Mouse (Mus musculus): Measurements from ENCODE around the gene Cnnm2. TPM values are rescaled to one million over a fixed set of nuclear protein-coding genes. Genes with fewer than 3 reads are reported as not detected.
"Not testable (repeated sequence)": the region's sequence is repeated elsewhere in the genome, so short reads cannot be mapped to it uniquely, and the experiment has no call there.

Cnnm2 gene
- polyA plus RNA-seq, 1 experiment, result 5.5 TPM

DNA sequence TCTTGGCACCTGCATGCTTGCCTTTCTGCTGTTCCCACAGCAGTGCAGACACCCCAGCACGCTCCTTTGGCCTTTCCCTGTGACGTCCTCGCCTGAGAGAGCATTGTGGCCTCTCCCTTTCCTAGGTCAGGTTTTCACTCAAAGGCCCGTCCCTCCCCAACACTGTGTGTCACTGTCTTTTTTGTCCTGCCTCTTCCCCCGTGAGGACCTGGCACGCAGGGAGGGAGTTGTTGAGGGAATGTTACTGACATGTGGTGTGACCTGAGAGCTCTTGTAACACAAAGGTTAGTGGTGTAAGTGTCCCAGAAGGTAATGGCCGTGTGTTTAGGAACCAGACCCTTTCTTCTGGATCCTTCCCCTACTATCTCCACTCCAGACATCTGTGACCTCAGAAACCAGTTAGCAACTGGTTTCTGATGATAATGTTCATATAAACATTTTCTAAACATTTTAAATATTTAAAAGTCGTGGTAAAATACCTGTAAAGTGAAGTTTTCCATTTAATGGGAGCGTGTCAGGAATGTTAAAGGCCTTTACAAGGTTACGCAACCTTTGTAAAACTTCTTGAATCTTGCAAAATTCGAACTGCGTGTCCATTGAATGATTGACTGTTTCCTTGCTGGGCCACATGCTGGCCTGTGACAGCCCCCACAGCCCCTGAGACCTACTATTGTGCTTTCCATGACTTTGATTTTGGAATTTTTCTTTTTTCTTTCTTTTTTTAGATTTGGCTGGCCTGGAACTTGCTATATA is 16.7 kb downstream of the Cnnm2 start:
- WGBS, result 83% methylated on average over 12 of the region's 12 CpGs
- H3K27me3 ChIP-seq (ENCODE audit: control insufficient read depth, insufficient read depth, low read length), result no peaks in the 10 kb centered on the region
- no peaks in the 10 kb centered on the region for H3K36me3 ChIP-seq (ENCODE audit: control insufficient read depth, insufficient read depth, low read length)
- H3K4me1 ChIP-seq (ENCODE audit: control insufficient read depth, insufficient read depth, insufficient read length), result no peaks in the 10 kb centered on the region
- TF ChIP-seq POLR2A (IDR thresholded peaks at IDR 0.05; ENCODE audit: low read depth, low read length), result no peak
- TF ChIP-seq CTCF (IDR thresholded peaks at IDR 0.05; ENCODE audit: extremely low read depth, insufficient read depth, insufficient read length, insufficient replicate concordance), result no peak
- H3K4me3 ChIP-seq (ENCODE audit: extremely low read depth, insufficient read depth, insufficient read length), result no peak overlapping the region
- H3K27ac ChIP-seq (ENCODE audit: insufficient read depth, low read length), result no peak overlapping the region
- no peak for DNase-seq (ENCODE audit: low read depth in 1 of 2, low spot score in 2 of 2)

DNA sequence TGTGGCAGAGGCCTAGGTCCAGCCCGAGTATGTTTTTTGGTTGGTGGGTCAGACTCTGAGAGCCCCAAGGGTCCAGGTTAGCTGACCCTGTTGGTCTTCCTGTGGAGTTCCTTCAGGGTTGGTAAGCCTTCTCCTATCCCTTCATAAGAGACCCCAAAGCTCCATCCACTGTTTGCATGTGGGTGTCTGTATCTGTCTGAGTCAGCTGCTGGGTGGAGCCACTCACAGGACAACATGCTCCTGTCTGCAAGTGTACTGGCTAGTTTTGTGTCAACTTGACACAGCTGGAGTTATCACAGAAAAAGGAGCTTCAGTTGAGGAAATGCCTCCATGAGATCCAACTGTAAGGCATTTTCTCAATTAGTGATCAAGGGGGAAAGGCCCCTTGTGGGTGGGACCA is 17.7 kb downstream of the Cnnm2 start:
- H3K4me1 ChIP-seq (ENCODE audit: control insufficient read depth, insufficient read depth, insufficient read length); H3K36me3 ChIP-seq (ENCODE audit: control insufficient read depth, insufficient read depth, low read length); H3K27ac ChIP-seq (ENCODE audit: insufficient read depth, low read length); H3K4me3 ChIP-seq (ENCODE audit: extremely low read depth, insufficient read depth, insufficient read length); DNase-seq (ENCODE audit: low read depth in 1 of 2, low spot score in 2 of 2); H3K27me3 ChIP-seq (ENCODE audit: control insufficient read depth, insufficient read depth, low read length): not testable (repeated sequence)
- 93% methylated on average over 1 of the region's 1 CpGs for WGBS

DNA sequence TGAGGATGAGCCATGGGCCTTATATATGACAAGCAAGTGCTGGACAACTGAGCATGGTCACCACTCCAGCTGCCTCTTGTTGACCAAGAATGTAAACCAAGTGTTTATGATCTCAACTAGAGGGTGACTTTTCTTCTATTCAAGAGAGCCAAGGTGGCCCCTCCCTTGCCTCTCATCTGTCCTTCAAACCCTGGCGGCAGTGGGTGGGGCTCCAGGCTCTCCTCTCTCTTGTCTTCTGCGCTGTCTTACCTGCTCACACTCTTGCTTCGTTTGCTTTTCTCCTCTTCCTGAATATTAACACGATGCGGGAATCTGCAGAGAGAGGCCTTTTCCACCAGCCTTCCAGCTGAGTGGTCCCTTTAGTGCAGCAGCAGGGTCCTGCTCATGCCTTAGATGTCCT is 22.6 kb downstream of the Cnnm2 start:
- WGBS, result 82% methylated on average over 5 of the region's 5 CpGs
- Histone ChIP-seq H3K27ac (ENCODE audit: insufficient read depth, low read length) (no peak overlapping the region), H3K36me3 (ENCODE audit: control insufficient read depth, insufficient read depth, low read length) (no peaks in the 10 kb centered on the region), H3K4me1 (ENCODE audit: control insufficient read depth, insufficient read depth, insufficient read length) (no peaks in the 10 kb centered on the region), H3K4me3 (ENCODE audit: extremely low read depth, insufficient read depth, insufficient read length) (no peak overlapping the region), H3K27me3 (ENCODE audit: control insufficient read depth, insufficient read depth, low read length) (no peaks in the 10 kb centered on the region)
- TF ChIP-seq CTCF (IDR thresholded peaks at IDR 0.05; ENCODE audit: extremely low read depth, insufficient read depth, insufficient read length, insufficient replicate concordance) (no peak), POLR2A (IDR thresholded peaks at IDR 0.05; ENCODE audit: low read depth, low read length) (no peak)
- no peak for DNase-seq (ENCODE audit: low read depth in 1 of 2, low spot score in 2 of 2)

DNA sequence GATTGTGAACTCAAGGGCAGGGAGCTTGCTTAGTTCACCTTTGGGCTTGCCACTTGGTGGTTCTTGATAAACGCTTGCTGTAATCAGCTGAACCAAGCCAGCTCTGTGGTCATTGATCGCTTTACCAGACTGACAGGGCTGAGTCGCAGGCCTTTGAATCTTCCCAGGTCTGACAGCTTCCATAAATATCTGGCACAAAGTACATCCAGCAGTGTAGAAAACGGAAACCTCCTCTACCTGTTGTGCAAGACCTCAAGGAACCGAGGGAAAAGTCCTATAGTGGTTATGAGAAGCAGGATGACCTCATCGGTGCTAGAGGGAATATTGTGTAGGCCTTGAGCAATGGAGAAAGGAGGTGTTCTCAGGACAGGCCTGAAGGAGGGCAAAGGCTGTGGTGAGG is 23.1 kb downstream of the Cnnm2 start:
- TF ChIP-seq CTCF (IDR thresholded peaks at IDR 0.05; ENCODE audit: extremely low read depth, insufficient read depth, insufficient read length, insufficient replicate concordance) (no peak), POLR2A (IDR thresholded peaks at IDR 0.05; ENCODE audit: low read depth, low read length) (no peak)
- Histone ChIP-seq H3K27me3 (ENCODE audit: control insufficient read depth, insufficient read depth, low read length) (no peaks in the 10 kb centered on the region), H3K27ac (ENCODE audit: insufficient read depth, low read length) (no peak overlapping the region), H3K36me3 (ENCODE audit: control insufficient read depth, insufficient read depth, low read length) (no peaks in the 10 kb centered on the region), H3K4me1 (ENCODE audit: control insufficient read depth, insufficient read depth, insufficient read length) (no peaks in the 10 kb centered on the region), H3K4me3 (ENCODE audit: extremely low read depth, insufficient read depth, insufficient read length) (no peak overlapping the region)
- no peak for DNase-seq (ENCODE audit: low read depth in 1 of 2, low spot score in 2 of 2)
- WGBS, result 76% methylated on average over 6 of the region's 6 CpGs

DNA sequence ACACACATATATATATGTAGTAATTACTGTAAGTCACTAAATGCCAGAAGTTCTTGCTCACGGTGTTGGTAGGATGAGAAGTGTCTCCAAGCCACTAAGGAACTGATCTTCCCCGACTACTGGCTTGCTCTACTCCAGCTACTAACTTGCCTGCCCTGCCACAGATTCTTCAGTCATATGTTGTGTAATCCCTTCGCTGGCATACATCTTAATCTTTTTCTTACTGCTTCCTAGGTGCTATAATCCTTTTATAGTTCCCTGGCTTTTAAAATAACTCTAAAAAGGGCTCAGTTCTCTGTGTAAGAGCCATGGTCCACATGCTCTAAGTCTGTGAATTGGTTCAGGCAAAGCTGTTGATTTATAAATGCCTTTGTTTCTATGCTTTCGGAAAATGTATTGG is 24.2 kb downstream of the Cnnm2 start:
- no peak for DNase-seq (ENCODE audit: low read depth in 1 of 2, low spot score in 2 of 2)
- TF ChIP-seq CTCF (IDR thresholded peaks at IDR 0.05; ENCODE audit: extremely low read depth, insufficient read depth, insufficient read length, insufficient replicate concordance) (no peak), POLR2A (IDR thresholded peaks at IDR 0.05; ENCODE audit: low read depth, low read length) (no peak)
- 93% methylated on average over 4 of the region's 4 CpGs for WGBS

DNA sequence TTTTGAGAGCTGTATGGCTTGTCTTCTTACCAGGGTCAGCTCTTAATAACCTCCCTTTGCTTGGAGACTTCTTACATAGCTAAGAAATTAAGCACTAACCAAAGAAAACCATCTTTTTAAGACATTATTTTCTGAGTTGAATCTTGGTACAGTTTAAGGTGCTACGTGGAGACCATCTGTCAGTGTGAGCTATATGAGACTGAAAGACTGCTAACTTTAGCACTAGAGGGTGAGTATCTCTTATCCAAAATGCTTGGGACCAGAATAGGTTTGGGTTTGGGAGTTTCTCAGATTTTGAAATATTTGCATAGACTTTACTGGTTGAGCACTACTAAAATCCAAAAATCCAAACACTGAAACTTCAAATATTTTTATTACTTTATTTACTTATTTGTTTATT is 28.4 kb downstream of the Cnnm2 start:
- Histone ChIP-seq H3K4me1 (ENCODE audit: control insufficient read depth, insufficient read depth, insufficient read length) (no peaks in the 10 kb centered on the region), H3K36me3 (ENCODE audit: control insufficient read depth, insufficient read depth, low read length) (no peaks in the 10 kb centered on the region), H3K4me3 (ENCODE audit: extremely low read depth, insufficient read depth, insufficient read length) (no peak overlapping the region), H3K27me3 (ENCODE audit: control insufficient read depth, insufficient read depth, low read length) (no peaks in the 10 kb centered on the region), H3K27ac (ENCODE audit: insufficient read depth, low read length) (no peak overlapping the region)
- 98% methylated on average over 1 of the region's 1 CpGs for WGBS
- no peak for TF ChIP-seq CTCF (IDR thresholded peaks at IDR 0.05; ENCODE audit: extremely low read depth, insufficient read depth, insufficient read length, insufficient replicate concordance)
- TF ChIP-seq POLR2A (IDR thresholded peaks at IDR 0.05; ENCODE audit: low read depth, low read length), result no peak
- no peak for DNase-seq (ENCODE audit: low read depth in 1 of 2, low spot score in 2 of 2)

More for the DNA sequence above, 24.2 kb downstream of the Cnnm2 start:
- no peaks in the 10 kb centered on the region for H3K27me3 ChIP-seq (ENCODE audit: control insufficient read depth, insufficient read depth, low read length)
- no peaks in the 10 kb centered on the region for H3K4me1 ChIP-seq (ENCODE audit: control insufficient read depth, insufficient read depth, insufficient read length)
- no peaks in the 10 kb centered on the region for H3K36me3 ChIP-seq (ENCODE audit: control insufficient read depth, insufficient read depth, low read length)
- no peak overlapping the region for H3K27ac ChIP-seq (ENCODE audit: insufficient read depth, low read length)
- H3K4me3 ChIP-seq (ENCODE audit: extremely low read depth, insufficient read depth, insufficient read length), result no peak overlapping the region

DNA sequence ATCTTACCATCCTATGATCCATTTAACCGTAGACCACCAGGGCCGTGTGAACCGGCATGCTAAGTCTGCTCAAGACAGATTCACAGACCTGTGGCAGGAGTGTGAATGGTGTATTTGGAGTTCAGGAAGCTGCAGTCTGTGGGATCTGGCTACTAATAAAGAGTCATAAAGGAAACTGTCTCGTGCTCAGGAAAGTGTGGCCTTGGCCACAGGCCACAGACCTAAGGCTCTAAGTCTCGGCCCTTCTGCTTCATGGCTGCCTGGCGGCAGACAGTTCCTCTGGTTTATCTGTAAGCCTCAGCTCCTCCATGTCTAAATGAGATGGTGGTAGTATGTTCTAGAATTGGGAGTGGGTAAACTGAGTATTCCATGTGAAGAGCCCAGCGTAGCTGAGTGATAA is 30.0 kb downstream of the Cnnm2 start:
- Histone ChIP-seq H3K36me3 (ENCODE audit: control insufficient read depth, insufficient read depth, low read length) (no peaks in the 10 kb centered on the region), H3K4me1 (ENCODE audit: control insufficient read depth, insufficient read depth, insufficient read length) (no peaks in the 10 kb centered on the region), H3K27ac (ENCODE audit: insufficient read depth, low read length) (no peak overlapping the region), H3K27me3 (ENCODE audit: control insufficient read depth, insufficient read depth, low read length) (0 out of 2 replicates have a peak, but pooled peaks cover 1% of the 10 kb centered on the region), H3K4me3 (ENCODE audit: extremely low read depth, insufficient read depth, insufficient read length) (no peak overlapping the region)
- no peak for TF ChIP-seq CTCF (IDR thresholded peaks at IDR 0.05; ENCODE audit: extremely low read depth, insufficient read depth, insufficient read length, insufficient replicate concordance)
- TF ChIP-seq POLR2A (IDR thresholded peaks at IDR 0.05; ENCODE audit: low read depth, low read length), result no peak
- no peak for DNase-seq (ENCODE audit: low read depth in 1 of 2, low spot score in 2 of 2)
- WGBS, result 52% methylated on average over 7 of the region's 7 CpGs

All from spleen, adult 2 months (tissue).